Mouse (Mus musculus) olfactory bulb, adult 2 months (tissue): ENCODE measurements around the gene Arid3a.

Experiments
- CTCF ChIP-seq: fragments of 200-500 bp; IDR thresholded peaks from 2 replicates; pipeline ENCODE4 v1.5.1; 2012; ENCODE audit warnings: low read depth, mild to moderate bottlenecking, low read length, moderate library complexity; ENCODE audit not compliant: insufficient read depth
- POLR2A ChIP-seq: fragments of 200-500 bp; IDR thresholded peaks from 2 replicates; pipeline ENCODE4 v1.6.1; 2012; ENCODE audit warnings: mild to moderate bottlenecking, low read depth, low read length, moderate library complexity; ENCODE audit not compliant: insufficient read depth

GRCm38 (mm10) chr10:79886054-79886453 is 40.8 kb upstream of the Arid3a start, which contains the start of gene Elane:
- no peak for TF ChIP-seq POLR2A
- no peak for TF ChIP-seq CTCF
